Mouse (Mus musculus) inflammation-experienced regulatory T-cells, adult 6 months (primary cell): ENCODE measurements around the gene 9030025P20Rik. TPM values are rescaled to one million over a fixed set of nuclear protein-coding genes. Genes with fewer than 3 reads are reported as not detected.
"Not testable (repeated sequence)": the region's sequence is repeated elsewhere in the genome, so short reads cannot be mapped to it uniquely, and the experiment has no call there.

Experiments
- ATAC-seq: one replicate; pipeline ENCODE4 v1.8.0; 2017
- polyA plus RNA-seq, 3 experiments: library from polyadenylated mRNA; unstranded; fragments of 100-300 nt; shearing (Covaris generic); gene quantifications; one replicate each; pipeline ENCODE4 v1.2.1; 2017

The 9030025P20Rik gene
- polyA plus RNA-seq, 3 experiments from 2014 or later = 41.8 to 63.4 (median 58.7) TPM

GRCm38 (mm10) chr17:14992522-14993138 is 14.4 kb downstream of the 9030025P20Rik start:
- peak; percentile 60 for ATAC-seq

DNA sequence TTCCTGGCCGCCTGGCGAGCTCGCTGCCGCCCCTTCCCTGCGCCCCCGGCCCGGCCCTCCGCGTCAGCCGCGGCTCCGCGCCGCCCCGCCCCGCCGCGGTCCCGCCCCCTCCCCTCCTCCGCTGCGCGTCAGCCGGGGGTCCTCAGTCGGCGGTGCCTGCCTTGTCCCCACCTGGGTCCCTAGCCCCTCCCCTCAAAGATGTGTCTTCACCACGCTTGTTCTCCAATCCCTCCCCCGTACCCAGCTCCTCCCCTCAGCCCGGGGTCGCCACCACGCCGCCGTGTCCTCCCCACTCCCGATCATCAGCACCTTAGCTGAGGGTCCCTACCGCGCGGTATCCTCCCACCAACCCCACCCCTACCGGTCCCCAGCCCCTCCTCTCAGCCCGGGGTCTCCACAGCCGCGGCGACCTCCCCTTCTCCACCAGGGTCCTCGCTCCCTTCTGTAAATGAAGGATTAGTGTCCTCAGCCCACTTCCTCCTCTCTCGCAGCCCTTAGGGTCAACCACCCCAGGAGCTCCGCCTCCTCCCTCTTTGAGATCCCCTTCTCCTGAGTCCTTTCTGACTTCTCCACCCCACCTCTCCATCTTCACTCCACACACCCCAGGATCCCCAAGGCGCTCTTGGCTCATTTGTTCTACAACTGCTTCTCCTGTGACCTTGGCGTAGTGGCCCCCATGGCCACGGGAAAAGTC is 15.0 kb downstream of the 9030025P20Rik start:
- ATAC-seq = peak; percentile 55

- not testable (repeated sequence) for ATAC-seq
Observed at GRCm38 (mm10) chr17:14994140-14994539, 15.9 kb downstream of the 9030025P20Rik start.

GRCm38 (mm10) chr17:15000047-15000446 is 21.8 kb downstream of the 9030025P20Rik start:
- not testable (repeated sequence) for ATAC-seq

GRCm38 (mm10) chr17:15009088-15009487 is 30.8 kb downstream of the 9030025P20Rik start:
- peak; percentile 70 for ATAC-seq

GRCm38 (mm10) chr17:15009706-15010413 is 31.6 kb downstream of the 9030025P20Rik start, which contains the start of gene Gm3435:
Gene Gm3435 (plus strand): TSS chr17:15010176.
- ATAC-seq = peak; percentile 92

- not testable (repeated sequence) for ATAC-seq
Observed at GRCm38 (mm10) chr17:15021503-15022220, 43.4 kb downstream of the 9030025P20Rik start.

GRCm38 (mm10) chr17:15023878-15024492 is 45.7 kb downstream of the 9030025P20Rik start:
- peak; percentile 66 for ATAC-seq

- ATAC-seq = peak; percentile 53
Observed at GRCm38 (mm10) chr17:15024502-15025193, 46.4 kb downstream of the 9030025P20Rik start.

DNA sequence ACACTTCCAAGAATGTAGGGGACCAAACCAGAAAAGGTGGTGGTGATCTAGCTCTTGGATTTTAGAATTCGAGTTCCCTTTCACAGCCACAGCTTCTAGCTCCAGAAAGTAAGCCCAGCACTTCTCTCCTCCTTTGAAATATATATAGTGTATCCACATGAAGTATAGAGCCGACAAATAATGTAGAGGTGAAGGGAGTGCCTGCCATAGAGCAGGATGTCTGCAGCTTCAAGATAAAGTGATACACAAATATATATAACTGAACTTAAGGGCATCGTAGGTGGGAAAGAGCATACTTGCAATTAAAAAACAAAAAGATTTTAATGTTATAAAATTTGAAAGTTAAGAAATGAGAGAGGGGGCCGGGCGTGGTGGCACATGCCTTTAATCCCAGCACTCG is 47.2 kb downstream of the 9030025P20Rik start:
- not testable (repeated sequence) for ATAC-seq

- ATAC-seq = not testable (repeated sequence)
Observed at GRCm38 (mm10) chr17:15031414-15031813, 53.1 kb downstream of the 9030025P20Rik start.

DNA sequence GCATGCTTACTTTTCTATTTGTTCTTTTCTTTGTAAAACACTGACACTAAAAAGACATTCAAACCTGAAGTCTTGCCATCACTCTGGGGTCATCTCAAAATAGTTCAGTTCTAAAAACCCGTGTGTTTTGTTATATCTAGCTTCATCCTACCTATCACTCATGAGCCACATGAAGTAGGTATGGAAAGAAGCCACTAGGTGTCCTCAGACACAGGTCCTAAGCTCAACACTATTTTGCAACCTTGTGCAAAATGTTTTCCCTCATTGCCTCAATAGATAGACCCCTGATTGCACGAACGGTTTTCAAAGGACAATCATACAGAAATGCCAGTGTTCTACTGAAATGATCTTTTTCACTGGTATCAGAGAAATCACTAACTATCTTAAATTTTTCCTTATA is 62.2 kb downstream of the 9030025P20Rik start:
- peak; percentile 71 for ATAC-seq

Other genes starting within 250 kb of the 9030025P20Rik start
- under 1 TPM in 2 of 3 experiments, not detected in 1; 0.72 to 0.99 TPM for gene Wdr27, start 35.3 kb upstream of the 9030025P20Rik start, polyA plus RNA-seq
- 10 to 100 TPM; 15.3 to 22.6 (median 20.1) TPM for gene 1600012H06Rik, start 35.3 kb upstream of the 9030025P20Rik start, polyA plus RNA-seq
- 10 to 100 TPM in 1 of 3 experiments, 1 to 10 TPM in 2; 8.9 to 13.4 (median 9.3) TPM for gene Phf10, start 17.2 kb upstream of the 9030025P20Rik start, polyA plus RNA-seq
- 1 to 10 TPM in 2 of 3 experiments, not detected in 1; 1.8 to 2.0 TPM for gene Gm3417, start 322 bp downstream of the 9030025P20Rik start, polyA plus RNA-seq
- gene Gm3435, start 31.7 kb downstream of the 9030025P20Rik start, polyA plus RNA-seq = 10 to 100 TPM in 1 of 3 experiments, 1 to 10 TPM in 2; 5.0 to 12.9 (median 8.2) TPM
- gene Ermard, start 62.7 kb downstream of the 9030025P20Rik start, polyA plus RNA-seq = 100 to 1,000 TPM in 2 of 3 experiments, 10 to 100 TPM in 1; 86.6 to 207 (median 188) TPM
- 1 to 10 TPM; 1.2 to 5.4 (median 5.1) TPM for gene Tcte3, start 63.0 kb downstream of the 9030025P20Rik start, polyA plus RNA-seq
- gene Gm3448, start 63.1 kb downstream of the 9030025P20Rik start, polyA plus RNA-seq = 1 to 10 TPM in 2 of 3 experiments, under 1 TPM in 1; 0.72 to 3.6 (median 3.2) TPM